Mouse (Mus musculus): ENCODE results near the gene Mob3b. TPM values are rescaled to one million over a fixed set of nuclear protein-coding genes. Genes with fewer than 3 reads are reported as not detected.
"Not testable (repeated sequence)": the region's sequence is repeated elsewhere in the genome, so short reads cannot be mapped to it uniquely, and the experiment has no call there.

The Mob3b gene
- polyA plus RNA-seq, 1 experiment from 2014 or later, result 7.1 TPM

- H3K27ac ChIP-seq, result no peak overlapping the region
- H3K4me1 ChIP-seq, result no peaks in the 10 kb centered on the region
- no peak overlapping the region for H3K4me3 ChIP-seq
- no peaks in the 10 kb centered on the region for H3K27me3 ChIP-seq (replicated peaks)
- no peaks in the 10 kb centered on the region for H3K36me3 ChIP-seq
- H3K9ac ChIP-seq, result no peak overlapping the region
- no peaks in the 10 kb centered on the region for H3K9me3 ChIP-seq (replicated peaks)
- H3K4me2 ChIP-seq, result no peak overlapping the region
- WGBS (ENCODE audit: insufficient replicate concordance), result 82% methylated on average over 25 of the region's 25 CpGs
- no peak for ATAC-seq
These were observed 216.2 kb downstream of the Mob3b start for GRCm38 (mm10) chr4:34941046-34941445.

- H3K9me3 ChIP-seq (replicated peaks); ATAC-seq; H3K27ac ChIP-seq; H3K4me2 ChIP-seq; H3K36me3 ChIP-seq; H3K27me3 ChIP-seq (replicated peaks); H3K9ac ChIP-seq; H3K4me1 ChIP-seq; H3K4me3 ChIP-seq: not testable (repeated sequence)
- WGBS (ENCODE audit: insufficient replicate concordance), result 66% methylated on average over 7 of the region's 7 CpGs
These were observed 228.9 kb downstream of the Mob3b start for GRCm38 (mm10) chr4:34928386-34928785.

GRCm38 (mm10) chr4:34922177-34922870, 235.0 kb downstream of the Mob3b start:
- no peaks in the 10 kb centered on the region for H3K9me3 ChIP-seq (replicated peaks)
- WGBS (ENCODE audit: insufficient replicate concordance), result 55% methylated on average over 6 of the region's 6 CpGs
- H3K27ac ChIP-seq, result no peak overlapping the region
- no peaks in the 10 kb centered on the region for H3K4me1 ChIP-seq
- H3K4me2 ChIP-seq, result no peak overlapping the region
- no peak for ATAC-seq
- no peaks in the 10 kb centered on the region for H3K36me3 ChIP-seq
- H3K9ac ChIP-seq, result no peak overlapping the region
- H3K4me3 ChIP-seq, result no peak overlapping the region
- H3K27me3 ChIP-seq (replicated peaks), result peaks cover 4% of the 10 kb centered on the region; the same call in 1 of the 2 replicates

GRCm38 (mm10) chr4:34917400-34917799, 239.9 kb downstream of the Mob3b start:
- 67% methylated on average over 7 of the region's 7 CpGs for WGBS (ENCODE audit: insufficient replicate concordance)
- H3K36me3 ChIP-seq, result no peaks in the 10 kb centered on the region
- no peaks in the 10 kb centered on the region for H3K9me3 ChIP-seq (replicated peaks)
- no peak overlapping the region for H3K9ac ChIP-seq
- H3K27ac ChIP-seq, result no peak overlapping the region
- no peak for ATAC-seq
- peaks cover 6% of the 10 kb centered on the region; the same call in 1 of the 2 replicates for H3K27me3 ChIP-seq (replicated peaks)
- H3K4me3 ChIP-seq, result no peak overlapping the region
- no peaks in the 10 kb centered on the region for H3K4me1 ChIP-seq
- H3K4me2 ChIP-seq, result no peak overlapping the region

GRCm38 (mm10) chr4:34912171-34912570, 245.1 kb downstream of the Mob3b start:
- Histone ChIP-seq H3K4me2 (no peak overlapping the region), H3K4me1 (no peaks in the 10 kb centered on the region), H3K36me3 (no peaks in the 10 kb centered on the region), H3K9ac (no peak overlapping the region), H3K27ac (no peak overlapping the region), H3K9me3 (replicated peaks) (no peaks in the 10 kb centered on the region), H3K4me3 (no peak overlapping the region), H3K27me3 (replicated peaks) (peaks cover 2% of the 10 kb centered on the region; the same call in 1 of the 2 replicates)
- 69% methylated on average over 3 of the region's 3 CpGs for WGBS (ENCODE audit: insufficient replicate concordance)
- no peak for ATAC-seq

- H3K4me1 ChIP-seq, result no peaks in the 10 kb centered on the region
- no peak for ATAC-seq
- H3K36me3 ChIP-seq, result no peaks in the 10 kb centered on the region
- H3K4me3 ChIP-seq, result no peak overlapping the region
- H3K9ac ChIP-seq, result no peak overlapping the region
- H3K27ac ChIP-seq, result no peak overlapping the region
- no peak overlapping the region for H3K4me2 ChIP-seq
- peaks cover 2% of the 10 kb centered on the region; the same call in 1 of the 2 replicates for H3K27me3 ChIP-seq (replicated peaks)
- H3K9me3 ChIP-seq (replicated peaks), result no peaks in the 10 kb centered on the region
- 63% methylated on average over 3 of the region's 3 CpGs for WGBS (ENCODE audit: insufficient replicate concordance)
These were observed 245.9 kb downstream of the Mob3b start for GRCm38 (mm10) chr4:34911401-34911800.

GRCm38 (mm10) chr4:34908127-34908526, 249.2 kb downstream of the Mob3b start:
- no peaks in the 10 kb centered on the region for H3K36me3 ChIP-seq
- H3K27ac ChIP-seq, result no peak overlapping the region
- H3K27me3 ChIP-seq (replicated peaks), result no peaks in the 10 kb centered on the region; the same call in 1 of the 2 replicates
- ATAC-seq, result no peak
- no peak overlapping the region for H3K4me3 ChIP-seq
- no peaks in the 10 kb centered on the region for H3K4me1 ChIP-seq
- 79% methylated on average over 7 of the region's 7 CpGs for WGBS (ENCODE audit: insufficient replicate concordance)
- H3K9ac ChIP-seq, result no peak overlapping the region
- H3K9me3 ChIP-seq (replicated peaks), result no peaks in the 10 kb centered on the region
- no peak overlapping the region for H3K4me2 ChIP-seq

- WGBS (ENCODE audit: insufficient replicate concordance), result 49% methylated on average over 14 of the region's 14 CpGs
- Histone ChIP-seq H3K27ac (no peak overlapping the region), H3K4me3 (no peak overlapping the region), H3K4me1 (no peaks in the 10 kb centered on the region), H3K9me3 (replicated peaks) (no peaks in the 10 kb centered on the region), H3K9ac (no peak overlapping the region), H3K36me3 (no peaks in the 10 kb centered on the region), H3K4me2 (no peak overlapping the region), H3K27me3 (replicated peaks) (no peaks in the 10 kb centered on the region; the same call in 1 of the 2 replicates)
- no peak for ATAC-seq
These were observed 250.3 kb downstream of the Mob3b start for GRCm38 (mm10) chr4:34907026-34907425.

- WGBS (ENCODE audit: insufficient replicate concordance), result 60% methylated on average over 4 of the region's 4 CpGs
- H3K4me3 ChIP-seq, result no peak overlapping the region
- H3K4me2 ChIP-seq, result no peak overlapping the region
- H3K9ac ChIP-seq, result no peak overlapping the region
- H3K27me3 ChIP-seq (replicated peaks), result no peaks in the 10 kb centered on the region; the same call in 1 of the 2 replicates
- H3K27ac ChIP-seq, result no peak overlapping the region
- no peak for ATAC-seq
- H3K9me3 ChIP-seq (replicated peaks), result no peaks in the 10 kb centered on the region
- no peaks in the 10 kb centered on the region for H3K4me1 ChIP-seq
- H3K36me3 ChIP-seq, result no peaks in the 10 kb centered on the region
These were observed 251.1 kb downstream of the Mob3b start for GRCm38 (mm10) chr4:34906151-34906550.

- Histone ChIP-seq H3K27ac (no peak overlapping the region), H3K4me3 (no peak overlapping the region), H3K4me1 (no peaks in the 10 kb centered on the region), H3K36me3 (no peaks in the 10 kb centered on the region), H3K9ac (no peak overlapping the region), H3K9me3 (replicated peaks) (no peaks in the 10 kb centered on the region), H3K27me3 (replicated peaks) (no peaks in the 10 kb centered on the region; the same call in 1 of the 2 replicates), H3K4me2 (no peak overlapping the region)
- no peak for ATAC-seq
- WGBS (ENCODE audit: insufficient replicate concordance), result 46% methylated on average over 5 of the region's 5 CpGs
These were observed 251.9 kb downstream of the Mob3b start for GRCm38 (mm10) chr4:34905396-34905795.

- ATAC-seq; H3K27ac ChIP-seq; H3K9me3 ChIP-seq (replicated peaks); H3K4me2 ChIP-seq; H3K4me1 ChIP-seq; H3K36me3 ChIP-seq; H3K27me3 ChIP-seq (replicated peaks); H3K9ac ChIP-seq; H3K4me3 ChIP-seq: not testable (repeated sequence)
- 54% methylated on average over 3 of the region's 3 CpGs for WGBS (ENCODE audit: insufficient replicate concordance)
These were observed 255.7 kb downstream of the Mob3b start for GRCm38 (mm10) chr4:34901582-34901981.

GRCm38 (mm10) chr4:34901166-34901565, 256.1 kb downstream of the Mob3b start:
- no peak overlapping the region for H3K4me3 ChIP-seq
- H3K9me3 ChIP-seq (replicated peaks), result no peaks in the 10 kb centered on the region
- H3K4me1 ChIP-seq, result no peaks in the 10 kb centered on the region
- H3K9ac ChIP-seq, result no peak overlapping the region
- H3K27me3 ChIP-seq (replicated peaks), result peaks cover 4% of the 10 kb centered on the region; the same call in 1 of the 2 replicates
- no peak overlapping the region for H3K27ac ChIP-seq
- no peaks in the 10 kb centered on the region for H3K36me3 ChIP-seq
- H3K4me2 ChIP-seq, result no peak overlapping the region
- WGBS (ENCODE audit: insufficient replicate concordance), result 54% methylated on average over 4 of the region's 4 CpGs
- no peak for ATAC-seq

GRCm38 (mm10) chr4:34900155-34900554, 257.1 kb downstream of the Mob3b start:
- no peak overlapping the region for H3K4me3 ChIP-seq
- peaks cover 8% of the 10 kb centered on the region; the same call in 1 of the 2 replicates for H3K27me3 ChIP-seq (replicated peaks)
- no peak overlapping the region for H3K9ac ChIP-seq
- ATAC-seq, result no peak
- H3K4me2 ChIP-seq, result no peak overlapping the region
- no peaks in the 10 kb centered on the region for H3K9me3 ChIP-seq (replicated peaks)
- WGBS (ENCODE audit: insufficient replicate concordance), result 54% methylated on average over 9 of the region's 9 CpGs
- no peak overlapping the region for H3K27ac ChIP-seq
- H3K36me3 ChIP-seq, result no peaks in the 10 kb centered on the region
- H3K4me1 ChIP-seq, result no peaks in the 10 kb centered on the region
